Mouse (Mus musculus) spleen, adult 12 weeks (tissue): ENCODE results near the gene Sim2.

Experiments
- DNase-seq: peaks from one replicate; pipeline ENCODE4 v3.0.0; 2022; ENCODE audit warnings: low spot score

Gene Sim2

GRCm38 (mm10) chr16:94079075-94079855 lies 5.5 kb upstream of the Sim2 start:
- no peak for DNase-seq

- DNase-seq = no peak
Observed at GRCm38 (mm10) chr16:94079856-94080555, 4.7 kb upstream of the Sim2 start.

GRCm38 (mm10) chr16:94081596-94081995 lies 3.1 kb upstream of the Sim2 start:
- no peak for DNase-seq

- DNase-seq = no peak
Observed at GRCm38 (mm10) chr16:94081996-94082708, 2.6 kb upstream of the Sim2 start.

GRCm38 (mm10) chr16:94082960-94083847 lies 1.5 kb upstream of the Sim2 start:
- DNase-seq = no peak

- no peak for DNase-seq
Observed at GRCm38 (mm10) chr16:94083848-94084525, 744 bp upstream of the Sim2 start.

GRCm38 (mm10) chr16:94085603-94086285 lies 1.0 kb downstream of the Sim2 start:
- no peak for DNase-seq

GRCm38 (mm10) chr16:94086701-94087569 lies 2.2 kb downstream of the Sim2 start:
- DNase-seq = no peak

DNA sequence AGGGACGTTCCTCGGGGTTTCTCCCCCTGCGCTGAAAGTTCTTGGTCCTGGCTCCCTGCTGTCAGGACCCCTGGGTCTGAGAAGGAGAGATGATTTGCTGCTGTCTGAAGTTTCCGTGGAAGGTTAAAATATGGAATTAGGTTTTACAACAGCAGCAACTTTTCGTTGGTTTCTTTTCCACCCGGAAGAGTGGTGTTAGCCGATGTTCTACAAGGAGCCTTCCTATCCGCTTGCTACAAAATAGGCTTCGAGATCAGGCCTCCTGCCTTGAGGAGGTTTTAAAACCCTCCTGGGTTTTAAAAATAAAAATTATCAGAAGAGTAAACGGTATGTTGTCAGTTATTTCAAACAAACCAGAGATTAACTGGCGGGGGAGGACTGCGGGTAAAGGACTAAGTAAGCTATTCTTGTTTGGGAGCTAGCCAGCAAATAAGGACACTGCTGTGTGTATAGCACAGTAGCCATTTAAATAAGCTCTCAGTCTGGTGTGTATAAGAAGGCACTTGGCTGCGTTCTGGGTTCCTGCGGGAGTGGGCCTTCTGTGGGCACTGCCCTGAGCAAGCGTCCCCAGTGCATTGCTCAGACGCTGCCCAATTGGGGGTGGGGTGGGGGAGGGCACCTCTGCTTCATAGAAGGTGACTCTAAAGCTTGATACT lies 3.0 kb downstream of the Sim2 start:
- no peak for DNase-seq

DNA sequence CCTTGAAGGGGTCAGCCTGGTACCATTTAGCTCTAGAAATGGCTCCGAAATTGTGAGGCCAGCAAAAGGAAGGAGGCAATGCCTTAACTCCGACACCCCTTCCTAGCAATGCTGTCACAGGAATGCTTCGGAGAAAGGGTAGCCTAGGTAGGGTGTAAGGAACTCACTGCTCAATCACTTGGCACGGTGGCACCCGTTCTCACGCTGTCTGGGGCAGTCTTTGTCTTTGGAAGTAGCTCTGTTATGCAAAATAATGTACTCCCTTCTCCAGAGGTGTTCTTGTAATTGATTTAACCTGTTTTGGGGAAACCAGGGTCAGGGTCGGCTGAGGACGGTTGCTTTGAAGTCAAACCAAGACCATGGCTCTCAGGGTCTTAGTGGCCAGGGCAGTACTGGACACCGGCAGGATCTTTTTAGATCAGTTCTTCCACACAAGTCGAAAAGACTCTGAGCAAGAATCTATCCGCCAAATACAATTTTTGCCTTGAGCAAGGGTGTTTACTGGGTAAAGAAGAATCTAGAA lies 3.6 kb downstream of the Sim2 start:
- DNase-seq = no peak

GRCm38 (mm10) chr16:94088819-94089692 lies 4.3 kb downstream of the Sim2 start:
- no peak for DNase-seq

GRCm38 (mm10) chr16:94092511-94093150 lies 7.9 kb downstream of the Sim2 start:
- DNase-seq = no peak

DNA sequence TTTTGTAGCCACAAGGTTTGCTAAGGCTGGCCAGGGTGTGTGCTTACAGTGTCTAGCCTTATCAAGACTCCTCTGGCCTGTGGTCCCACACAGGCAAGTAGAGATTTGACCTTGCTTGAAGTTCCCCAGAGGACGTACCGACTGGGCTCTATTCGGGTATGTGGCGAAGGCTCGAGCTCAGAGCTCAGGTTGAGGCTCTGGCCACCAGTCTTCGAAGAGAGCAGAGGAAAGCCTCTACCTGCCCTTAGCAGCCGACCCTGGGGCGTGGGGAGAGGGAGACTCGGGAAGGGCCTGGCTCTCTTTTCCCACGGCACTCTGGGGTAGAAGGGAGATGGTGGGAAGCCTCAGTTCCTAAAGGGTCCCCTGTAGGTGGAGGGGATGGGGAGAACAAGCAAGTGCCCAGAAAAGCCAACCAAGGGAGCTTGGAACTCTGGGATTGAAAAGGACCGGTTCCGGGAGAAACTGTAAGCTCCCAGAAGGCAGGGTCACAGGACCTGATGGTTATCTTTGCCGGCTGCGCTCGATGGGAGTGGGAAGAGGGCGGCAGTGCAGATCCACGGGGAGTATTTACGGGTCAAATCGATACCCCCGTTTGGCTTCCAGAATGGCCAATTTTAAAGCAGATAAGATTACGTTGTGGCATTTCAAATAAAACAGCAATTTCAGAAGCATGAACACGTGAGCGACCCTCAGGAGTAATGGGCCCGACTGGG lies 8.6 kb downstream of the Sim2 start:
- DNase-seq = no peak

DNA sequence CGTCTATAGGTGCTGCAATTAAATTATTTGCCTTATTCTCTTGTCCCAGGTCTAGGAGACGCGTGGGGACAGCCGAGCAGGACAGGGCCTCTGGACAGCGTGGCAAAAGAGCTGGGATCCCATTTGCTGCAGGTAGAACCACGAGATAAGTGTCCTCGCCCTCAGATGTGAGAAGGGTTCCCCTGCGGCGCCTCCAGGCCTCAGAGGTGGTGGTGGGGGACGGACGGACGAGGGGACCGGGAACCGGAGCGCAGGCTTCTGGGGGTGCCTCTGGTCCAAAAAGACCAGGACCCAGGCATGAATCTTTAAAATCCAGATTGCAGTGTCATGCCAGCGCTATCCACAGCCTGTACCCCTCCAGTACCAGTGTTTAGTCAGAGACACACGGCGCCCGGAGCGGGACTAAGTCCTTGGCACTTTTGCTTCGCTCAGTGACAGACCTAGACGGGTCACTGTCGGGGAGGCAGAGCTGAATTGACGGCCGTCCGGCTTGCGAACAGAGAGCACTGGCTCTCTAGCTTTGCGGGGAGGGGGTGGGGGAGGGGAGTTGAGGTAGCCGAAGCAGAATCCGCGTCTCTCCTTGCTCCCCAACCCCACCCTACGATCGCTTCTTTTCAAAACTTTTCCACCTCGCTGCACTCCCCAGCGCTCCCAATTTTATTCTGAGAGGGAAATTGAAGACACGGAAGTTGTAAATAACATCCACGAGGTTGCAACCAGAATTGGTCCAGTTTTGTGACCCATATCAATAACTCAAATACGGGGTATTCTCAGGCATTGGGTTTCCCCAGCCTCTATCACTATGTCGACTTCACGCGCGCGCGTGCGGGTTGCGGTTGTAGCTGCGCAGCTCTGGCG lies 9.7 kb downstream of the Sim2 start:
- no peak for DNase-seq

GRCm38 (mm10) chr16:94095109-94095822 lies 10.5 kb downstream of the Sim2 start:
- no peak for DNase-seq
